Mouse (Mus musculus) spleen, adult 10 weeks (tissue): ENCODE results near the gene Cpxcr1. TPM values are rescaled to one million over a fixed set of nuclear protein-coding genes. Genes with fewer than 3 reads are reported as not detected.

Experiments
- polyA plus RNA-seq: library from polyadenylated mRNA; stranded (reverse); fragments of 350-450 nt; fragmentation: Illumina TruSeq; extraction: RNeasy Lipid Tissue Mini Kit (QIAGEN cat#74804); gene quantifications from one replicate; pipeline ENCODE4 v1.2.3, GENCODE M21; 2015; ENCODE audit warnings: low replicate concordance; ENCODE audit not compliant: insufficient read depth

Gene Cpxcr1
- polyA plus RNA-seq = not detected

GRCm38 (mm10) chrX:116448644-116449043 lies at the start of gene Cpxcr1:
Gene Cpxcr1, plus strand, starts transcription at chrX:116448944.

Other genes with a start within 250 kb of the Cpxcr1 start
- gene H2afb2, start 232.2 kb downstream of the Cpxcr1 start, polyA plus RNA-seq = not detected